Mouse (Mus musculus) lung, adult 2 months (tissue): ENCODE measurements around the gene 1190005I06Rik. TPM values are rescaled to one million over a fixed set of nuclear protein-coding genes. Genes with fewer than 3 reads are reported as not detected.
A peak's percentile ranks its signal among the peaks of the same experiment; 100 is the strongest.

Source experiments
- DNase-seq: peaks from one replicate; pipeline ENCODE4 v3.0.0; 2022
- H3K4me1 ChIP-seq: fragments of 200-500 bp; 2 replicates; pipeline ENCODE4 v1.6.1; 2011; ENCODE audit warnings: low read length; ENCODE audit not compliant: control insufficient read depth, insufficient read depth
- H3K4me3 ChIP-seq: fragments of 200-500 bp; replicated peaks from 2 replicates; pipeline ENCODE3; 2011; ENCODE audit warnings: low read depth, mild to moderate bottlenecking, control low read depth, low read length; ENCODE audit errors: extremely low read depth
- CTCF ChIP-seq: fragments of 200-500 bp; IDR thresholded peaks from 2 replicates; pipeline ENCODE4 v1.5.1; 2011; ENCODE audit warnings: mild to moderate bottlenecking, low read length, control low read depth; ENCODE audit not compliant: insufficient read depth
- POLR2A ChIP-seq: fragments of 200-500 bp; IDR thresholded peaks from 2 replicates; pipeline ENCODE4 v1.6.1; 2011; ENCODE audit warnings: low read depth, mild to moderate bottlenecking, control low read depth, low read length, borderline replicate concordance; ENCODE audit errors: extremely low read depth
- WGBS: fragments of 180-500 bp; shearing (Covaris S2); methylation state at CpG from one replicate; pipeline ENCODE4 v1.1.7; 2018; 5-methylcytosine and 5-hydroxymethylcytosine counted together
- polyA plus RNA-seq: library from polyadenylated mRNA; depleted of rRNA; stranded (reverse); fragments of >200 nt; gene quantifications from 2 replicates; pipeline ENCODE4 v1.2.3, GENCODE M21; 2012

The 1190005I06Rik gene
- polyA plus RNA-seq, 1 experiment = 2.4 TPM

GRCm38 (mm10) chr8:120642031-120642662, 5.3 kb downstream of the 1190005I06Rik start:
- H3K4me1 ChIP-seq = no peaks in the 10 kb centered on the region
- 75% methylated on average over 10 of the region's 10 CpGs for WGBS
- H3K4me3 ChIP-seq = no peak overlapping the region
- DNase-seq = no peak
- TF ChIP-seq CTCF (no peak), POLR2A (no peak)

DNA sequence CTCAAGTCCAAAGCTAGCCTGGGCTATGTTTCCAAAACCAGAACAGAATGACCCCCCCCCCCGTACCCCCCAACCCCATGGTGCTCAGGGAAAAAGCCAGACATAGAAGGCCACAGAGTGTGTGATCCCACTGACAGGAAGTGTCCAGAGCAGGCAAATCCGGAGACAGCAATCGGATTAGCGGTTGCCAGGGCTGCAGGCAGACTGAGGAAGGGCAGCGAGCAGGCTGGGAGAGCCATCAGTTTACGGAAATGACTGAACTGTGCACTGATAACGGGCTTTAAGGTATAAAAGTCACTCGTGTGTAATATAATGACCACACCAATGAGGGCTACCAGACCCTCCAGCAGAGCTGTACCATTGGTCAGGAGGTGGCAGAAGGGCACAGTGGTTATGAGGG, 6.2 kb downstream of the 1190005I06Rik start:
- no peaks in the 10 kb centered on the region for H3K4me1 ChIP-seq
- no peak for DNase-seq
- 30% methylated on average over 8 of the region's 8 CpGs for WGBS
- TF ChIP-seq CTCF (no peak), POLR2A (no peak)
- H3K4me3 ChIP-seq = no peak overlapping the region

GRCm38 (mm10) chr8:120634329-120634839, 13.0 kb downstream of the 1190005I06Rik start:
- WGBS = 1% methylated on average over 42 of the region's 42 CpGs
- DNase-seq = peak; percentile 58
- peak overlapping the region; percentile 47 for H3K4me3 ChIP-seq
- no peaks in the 10 kb centered on the region for H3K4me1 ChIP-seq
- TF ChIP-seq POLR2A (no peak), CTCF (no peak)

GRCm38 (mm10) chr8:120633665-120634271, 13.7 kb downstream of the 1190005I06Rik start:
- no peak for DNase-seq
- WGBS = 5% methylated on average over 44 of the region's 44 CpGs
- Histone ChIP-seq H3K4me1 (no peaks in the 10 kb centered on the region), H3K4me3 (peak overlapping the region; percentile 47)
- TF ChIP-seq POLR2A = no peak
- TF ChIP-seq CTCF = no peak

- WGBS = 60% methylated on average over 17 of the region's 17 CpGs
- DNase-seq = no peak
- TF ChIP-seq CTCF (no peak), POLR2A (no peak)
- Histone ChIP-seq H3K4me1 (no peaks in the 10 kb centered on the region), H3K4me3 (no peak overlapping the region)
Observed at GRCm38 (mm10) chr8:120632969-120633664, 14.3 kb downstream of the 1190005I06Rik start.

DNA sequence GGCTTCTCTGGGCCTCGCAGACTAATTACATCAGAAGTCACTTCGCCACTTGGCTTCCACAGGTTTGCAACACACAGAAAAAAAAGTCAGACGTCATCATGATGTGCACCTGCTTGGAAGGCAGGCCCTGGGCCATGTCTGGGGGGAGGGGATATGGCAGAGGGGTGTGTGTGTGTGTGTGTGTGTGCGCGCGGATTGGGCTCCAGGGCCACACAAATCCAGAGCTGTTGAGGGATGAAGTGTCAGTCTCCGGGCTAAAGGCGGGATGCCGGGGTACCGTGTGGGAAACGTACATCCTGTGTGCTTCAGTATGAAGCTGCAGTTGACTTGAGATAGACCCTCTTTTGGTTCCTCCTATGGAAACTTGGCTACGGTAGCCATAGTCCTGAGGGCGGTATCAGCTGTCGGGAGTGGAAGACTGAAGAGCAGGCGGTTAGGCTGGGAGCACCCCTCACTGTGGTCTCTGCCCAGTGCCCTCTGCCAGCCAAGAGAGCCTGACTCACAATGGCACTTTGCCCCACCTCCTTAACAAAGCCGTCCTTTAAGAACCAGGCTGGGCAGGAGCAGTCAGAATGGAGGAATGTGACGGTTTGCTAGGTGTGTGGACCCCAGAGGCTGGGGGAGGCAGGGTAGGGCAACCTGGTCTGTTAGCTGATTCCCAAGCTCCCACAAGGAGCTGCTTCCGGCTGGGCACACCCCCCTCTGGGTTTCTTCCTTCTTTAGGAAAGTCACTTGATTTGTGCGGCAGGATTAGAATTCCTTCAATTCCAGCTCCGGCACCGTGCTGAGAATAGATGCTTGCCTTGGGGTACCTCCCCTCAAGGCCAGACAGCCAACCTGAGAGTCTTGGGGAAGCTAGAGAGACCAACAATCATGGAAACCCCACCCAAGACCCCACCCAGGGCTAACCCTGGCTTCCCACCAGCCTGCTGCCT, 15.7 kb downstream of the 1190005I06Rik start:
- TF ChIP-seq CTCF (no peak), POLR2A (no peak)
- DNase-seq = no peak
- H3K4me3 ChIP-seq = no peak overlapping the region
- WGBS = 75% methylated on average over 21 of the region's 21 CpGs
- no peaks in the 10 kb centered on the region for H3K4me1 ChIP-seq

GRCm38 (mm10) chr8:120630848-120631247, 16.6 kb downstream of the 1190005I06Rik start:
- no peak overlapping the region for H3K4me3 ChIP-seq
- H3K4me1 ChIP-seq = no peaks in the 10 kb centered on the region
- WGBS = 54% methylated on average over 6 of the region's 6 CpGs
- no peak for DNase-seq
- no peak for TF ChIP-seq POLR2A
- no peak for TF ChIP-seq CTCF

GRCm38 (mm10) chr8:120630031-120630430, 17.4 kb downstream of the 1190005I06Rik start:
- H3K4me3 ChIP-seq = no peak overlapping the region
- 56% methylated on average over 5 of the region's 5 CpGs for WGBS
- no peaks in the 10 kb centered on the region for H3K4me1 ChIP-seq
- DNase-seq = no peak
- no peak for TF ChIP-seq POLR2A
- TF ChIP-seq CTCF = no peak

DNA sequence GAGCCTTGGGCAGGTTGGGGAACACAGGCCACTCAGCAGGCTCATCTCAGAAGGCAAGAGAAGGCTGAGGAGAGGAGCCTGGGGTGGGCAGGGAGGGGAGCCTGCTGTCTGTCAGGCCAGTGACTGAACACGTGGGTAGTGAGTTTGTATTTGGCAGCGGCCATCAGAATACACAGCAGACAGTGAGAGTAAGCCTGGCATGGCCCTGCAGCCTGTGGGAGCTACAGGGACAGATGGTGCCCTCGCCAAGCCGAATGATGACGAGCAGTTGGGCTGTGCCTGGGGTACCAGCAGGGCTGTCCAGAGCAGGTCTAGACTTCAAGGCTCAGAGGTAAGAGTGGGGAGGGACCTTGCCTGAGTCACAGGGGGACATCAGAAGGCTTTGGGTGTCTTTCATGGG, 20.1 kb downstream of the 1190005I06Rik start:
- Histone ChIP-seq H3K4me1 (no peaks in the 10 kb centered on the region), H3K4me3 (no peak overlapping the region)
- 88% methylated on average over 5 of the region's 5 CpGs for WGBS
- no peak for DNase-seq
- TF ChIP-seq POLR2A = no peak
- no peak for TF ChIP-seq CTCF
